Mouse (Mus musculus) embryonic facial prominence, embryonic 12.5 days (tissue): ENCODE results near the gene Zdhhc24. TPM values are rescaled to one million over a fixed set of nuclear protein-coding genes. Genes with fewer than 3 reads are reported as not detected.

ENCODE experiments used
- ATAC-seq: fragments of 200-750 bp; cut with Nextera tagmentation; 2 replicates; pipeline ENCODE4 v1.8.0; 2017; ENCODE audit not compliant: insufficient number of reproducible peaks, insufficient read depth, low FRiP score, low TSS enrichment
- H3K27ac ChIP-seq: fragments of 300-500 bp; sonication (generic); 2 replicates; pipeline ENCODE4 v1.5.1; 2016; ENCODE audit warnings: mild to moderate bottlenecking
- H3K27me3 ChIP-seq: fragments of 300-500 bp; sonication (generic); 2 replicates; pipeline ENCODE4 v1.6.1; 2016; ENCODE audit warnings: mild to moderate bottlenecking, moderate library complexity
- H3K36me3 ChIP-seq: fragments of 300-500 bp; sonication (generic); 2 replicates; pipeline ENCODE4 v1.6.1; 2016; ENCODE audit warnings: mild to moderate bottlenecking
- H3K4me1 ChIP-seq: fragments of 300-500 bp; sonication (generic); 2 replicates; pipeline ENCODE4 v1.6.1; 2016
- H3K4me2 ChIP-seq: fragments of 300-500 bp; sonication (generic); replicated peaks from 2 replicates; pipeline ENCODE4 v1.6.1; 2016; ENCODE audit warnings: mild to moderate bottlenecking, moderate library complexity
- H3K4me3 ChIP-seq: fragments of 300-500 bp; sonication (generic); 2 replicates; pipeline ENCODE4 v1.5.1; 2016; ENCODE audit warnings: mild to moderate bottlenecking
- H3K9ac ChIP-seq: fragments of 300-500 bp; sonication (generic); 2 replicates; pipeline ENCODE4 v1.6.1; 2016; ENCODE audit warnings: mild to moderate bottlenecking, moderate library complexity
- H3K9me3 ChIP-seq: fragments of 300-500 bp; sonication (generic); 2 replicates; pipeline ENCODE4 v1.6.1; 2016; ENCODE audit warnings: mild to moderate bottlenecking, moderate library complexity
- WGBS: fragments of 180-500 bp; shearing (Covaris S2); methylation state at CpG from one replicate; pipeline ENCODE4 v1.1.7; 2016; 5-methylcytosine and 5-hydroxymethylcytosine counted together
- polyA plus RNA-seq: library from polyadenylated mRNA; unstranded; fragments of >200 nt; fragmentation: Nextera tagmentation; extraction: Ambion mirVana; gene quantifications from 2 replicates; pipeline ENCODE4 v1.2.1, GENCODE M21; 2016

The Zdhhc24 gene
- polyA plus RNA-seq, 1 experiment from 2014 or later, result 12.1 TPM

DNA sequence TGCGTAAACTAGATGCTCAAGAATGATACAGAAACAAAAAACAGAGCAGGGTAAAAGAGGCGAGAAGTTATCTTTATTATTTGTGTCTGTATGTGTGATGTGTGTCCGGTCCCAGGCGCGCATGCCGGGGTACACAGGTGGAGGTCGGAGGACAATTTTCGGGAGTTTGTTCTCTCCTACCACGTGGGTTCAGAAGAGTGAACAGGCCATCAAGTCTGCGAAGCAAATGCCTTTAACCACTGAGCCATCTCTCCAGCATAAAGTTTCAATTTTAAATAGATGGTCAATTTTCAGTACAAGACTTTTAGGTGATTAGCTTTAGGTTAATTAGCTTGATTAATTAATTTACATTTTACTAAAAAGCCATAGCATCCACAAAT lies 846 bp downstream of the Zdhhc24 start:
- H3K9ac ChIP-seq, result peak overlapping the region; percentile 75; the same call in 1 of the 2 replicates
- H3K27me3 ChIP-seq, result no peaks in the 10 kb centered on the region
- H3K27ac ChIP-seq, result no peak overlapping the region
- H3K4me1 ChIP-seq, result peaks cover 14% of the 10 kb centered on the region; the same call in 1 of the 2 replicates
- no peaks in the 10 kb centered on the region for H3K9me3 ChIP-seq
- ATAC-seq, result no peak
- peak overlapping the region; percentile 97 for H3K4me2 ChIP-seq
- 50% methylated on average over 10 of the region's 10 CpGs for WGBS
- H3K4me3 ChIP-seq, result peak overlapping the region; percentile 86
- H3K36me3 ChIP-seq, result no peaks in the 10 kb centered on the region

GRCm38 (mm10) chr19:4883961-4884360 lies 5.5 kb downstream of the Zdhhc24 start:
- no peak overlapping the region for H3K4me3 ChIP-seq
- no peak overlapping the region for H3K27ac ChIP-seq
- H3K4me2 ChIP-seq, result no peak overlapping the region
- H3K36me3 ChIP-seq, result no peaks in the 10 kb centered on the region
- ATAC-seq, result no peak
- H3K27me3 ChIP-seq, result no peaks in the 10 kb centered on the region
- no peaks in the 10 kb centered on the region for H3K9me3 ChIP-seq
- 79% methylated on average over 4 of the region's 4 CpGs for WGBS
- no peak overlapping the region for H3K9ac ChIP-seq
- H3K4me1 ChIP-seq, result 0 out of 2 replicates have a peak, but pooled peaks cover 4% of the 10 kb centered on the region

- no peaks in the 10 kb centered on the region for H3K27me3 ChIP-seq
- H3K9me3 ChIP-seq, result no peaks in the 10 kb centered on the region
- H3K27ac ChIP-seq, result no peak overlapping the region
- WGBS, result 81% methylated on average over 10 of the region's 10 CpGs
- no peaks in the 10 kb centered on the region for H3K4me1 ChIP-seq
- ATAC-seq, result no peak
- H3K36me3 ChIP-seq, result peaks cover 15% of the 10 kb centered on the region
- no peak overlapping the region for H3K4me2 ChIP-seq
- H3K4me3 ChIP-seq, result no peak overlapping the region
- no peak overlapping the region for H3K9ac ChIP-seq
Measured at GRCm38 (mm10) chr19:4889791-4890190, 11.3 kb downstream of the Zdhhc24 start.

DNA sequence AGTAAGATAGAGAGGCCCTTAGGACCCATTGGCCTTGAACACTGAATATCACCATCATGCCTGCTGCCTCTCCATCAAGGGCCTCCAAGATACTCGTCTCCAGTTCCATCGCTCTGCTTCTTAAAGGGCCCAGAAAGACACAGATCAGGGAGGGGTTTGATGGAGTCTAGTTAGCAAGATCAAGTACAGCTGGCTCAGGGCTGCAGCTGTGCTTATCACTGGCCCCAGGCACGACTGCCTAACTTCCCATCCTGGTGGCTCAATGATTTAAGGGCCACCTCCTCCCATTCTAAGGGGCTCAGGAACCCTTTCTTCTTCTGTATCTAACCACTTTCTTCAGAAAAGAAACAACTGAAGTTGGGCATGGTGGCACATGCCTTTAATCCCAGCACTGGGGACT lies 13.3 kb downstream of the Zdhhc24 start:
- H3K4me2 ChIP-seq, result no peak overlapping the region
- H3K9me3 ChIP-seq, result no peaks in the 10 kb centered on the region
- no peaks in the 10 kb centered on the region for H3K4me1 ChIP-seq
- ATAC-seq, result no peak
- no peaks in the 10 kb centered on the region for H3K27me3 ChIP-seq
- no peak overlapping the region for H3K27ac ChIP-seq
- H3K36me3 ChIP-seq, result peaks cover 15% of the 10 kb centered on the region
- H3K4me3 ChIP-seq, result no peak overlapping the region
- 76% methylated on average over 3 of the region's 3 CpGs for WGBS
- H3K9ac ChIP-seq, result no peak overlapping the region

GRCm38 (mm10) chr19:4896780-4897520 lies 18.5 kb downstream of the Zdhhc24 start:
- Histone ChIP-seq H3K27me3 (no peaks in the 10 kb centered on the region), H3K4me1 (no peaks in the 10 kb centered on the region), H3K4me2 (no peak overlapping the region), H3K9me3 (no peaks in the 10 kb centered on the region), H3K36me3 (peaks cover 4% of the 10 kb centered on the region), H3K9ac (no peak overlapping the region), H3K27ac (no peak overlapping the region), H3K4me3 (no peak overlapping the region)
- WGBS, result 55% methylated on average over 21 of the region's 21 CpGs
- ATAC-seq, result no peak

GRCm38 (mm10) chr19:4898972-4899371 lies 20.5 kb downstream of the Zdhhc24 start:
- no peaks in the 10 kb centered on the region for H3K27me3 ChIP-seq
- no peak overlapping the region for H3K9ac ChIP-seq
- no peak overlapping the region for H3K27ac ChIP-seq
- no peak for ATAC-seq
- no peak overlapping the region for H3K4me3 ChIP-seq
- no peaks in the 10 kb centered on the region for H3K9me3 ChIP-seq
- no peak overlapping the region for H3K4me2 ChIP-seq
- H3K36me3 ChIP-seq, result peaks cover 14% of the 10 kb centered on the region
- WGBS, result 59% methylated on average over 9 of the region's 9 CpGs
- H3K4me1 ChIP-seq, result no peaks in the 10 kb centered on the region

GRCm38 (mm10) chr19:4899888-4900287 lies 21.4 kb downstream of the Zdhhc24 start:
- no peak overlapping the region for H3K9ac ChIP-seq
- H3K4me1 ChIP-seq, result no peaks in the 10 kb centered on the region
- WGBS, result 81% methylated on average over 3 of the region's 3 CpGs
- ATAC-seq, result no peak
- no peak overlapping the region for H3K4me3 ChIP-seq
- H3K9me3 ChIP-seq, result no peaks in the 10 kb centered on the region
- no peaks in the 10 kb centered on the region for H3K27me3 ChIP-seq
- H3K36me3 ChIP-seq, result peaks cover 14% of the 10 kb centered on the region
- no peak overlapping the region for H3K27ac ChIP-seq
- no peak overlapping the region for H3K4me2 ChIP-seq

- H3K27ac ChIP-seq, result no peak within 1 kb of the TSS
- H3K9ac ChIP-seq, result peak within 1 kb of the TSS; percentile 51
- H3K27me3 ChIP-seq, result no peaks in the 10 kb centered on the region
- peak within 1 kb of the TSS; percentile 58 for H3K4me2 ChIP-seq
- peak within 1 kb of the TSS; percentile 50 for H3K4me3 ChIP-seq
- H3K36me3 ChIP-seq, result peaks cover 55% of the 10 kb centered on the region
- H3K9me3 ChIP-seq, result no peaks in the 10 kb centered on the region
- H3K4me1 ChIP-seq, result peaks cover 4% of the 10 kb centered on the region; the same call in 1 of the 2 replicates
- WGBS, result 10% methylated on average over 31 of the region's 31 CpGs
- no peak for ATAC-seq
Measured at GRCm38 (mm10) chr19:4905979-4906794, 27.7 kb downstream of the Zdhhc24 start, which contains the start of gene Bbs1. Gene Bbs1 (minus strand): TSS chr19:4906628.

DNA sequence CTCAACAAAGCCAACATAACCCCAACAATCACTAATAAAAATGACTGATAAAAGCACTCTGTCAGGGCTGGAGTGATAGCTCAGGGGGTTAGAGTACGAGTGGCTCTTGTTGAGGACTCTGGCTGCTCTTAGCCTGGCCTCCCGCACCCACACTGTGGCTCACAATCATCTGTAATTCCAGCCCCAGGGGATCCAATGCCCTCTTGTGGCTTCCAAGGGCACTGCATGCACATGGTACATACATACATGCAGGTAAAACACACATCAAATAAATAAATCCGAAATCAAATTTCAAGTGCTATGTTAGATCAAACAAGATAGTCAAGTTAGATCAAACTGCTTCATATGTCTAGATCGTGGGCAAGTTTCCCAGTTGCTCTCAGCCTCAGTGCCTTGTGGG lies 29.6 kb downstream of the Zdhhc24 start:
- H3K27ac ChIP-seq, result no peak overlapping the region
- no peak for ATAC-seq
- H3K36me3 ChIP-seq, result peaks cover 58% of the 10 kb centered on the region
- no peak overlapping the region for H3K9ac ChIP-seq
- no peaks in the 10 kb centered on the region for H3K27me3 ChIP-seq
- H3K4me3 ChIP-seq, result no peak overlapping the region
- whole genome bisulfite sequencing, result 82% methylated on average over 4 of the region's 4 CpGs
- H3K4me2 ChIP-seq, result no peak overlapping the region
- H3K4me1 ChIP-seq, result peaks cover 4% of the 10 kb centered on the region; the same call in 1 of the 2 replicates
- H3K9me3 ChIP-seq, result no peaks in the 10 kb centered on the region

- Histone ChIP-seq H3K4me2 (no peak overlapping the region), H3K4me1 (peaks cover 4% of the 10 kb centered on the region; the same call in 1 of the 2 replicates), H3K4me3 (no peak overlapping the region), H3K9ac (no peak overlapping the region), H3K27me3 (no peaks in the 10 kb centered on the region), H3K27ac (no peak overlapping the region), H3K9me3 (no peaks in the 10 kb centered on the region), H3K36me3 (peaks cover 66% of the 10 kb centered on the region)
- WGBS, result 93% methylated on average over 7 of the region's 7 CpGs
- ATAC-seq, result no peak
Measured at GRCm38 (mm10) chr19:4909376-4909775, 30.9 kb downstream of the Zdhhc24 start.

- no peak overlapping the region for H3K9ac ChIP-seq
- no peak overlapping the region for H3K27ac ChIP-seq
- H3K4me2 ChIP-seq, result no peak overlapping the region
- no peak overlapping the region for H3K4me3 ChIP-seq
- 88% methylated on average over 15 of the region's 15 CpGs for WGBS
- H3K9me3 ChIP-seq, result no peaks in the 10 kb centered on the region
- H3K27me3 ChIP-seq, result no peaks in the 10 kb centered on the region
- H3K36me3 ChIP-seq, result peaks cover 94% of the 10 kb centered on the region
- no peaks in the 10 kb centered on the region for H3K4me1 ChIP-seq
- no peak for ATAC-seq
Measured at GRCm38 (mm10) chr19:4915924-4916603, 37.6 kb downstream of the Zdhhc24 start.
